Mouse (Mus musculus) neural tube, embryonic 15.5 days (tissue): Measurements from ENCODE around the gene Pcnx2. TPM values are rescaled to one million over a fixed set of nuclear protein-coding genes. Genes with fewer than 3 reads are reported as not detected.

Source experiments
- polyA plus RNA-seq: library from polyadenylated mRNA; unstranded; fragments of >200 nt; fragmentation: Nextera tagmentation; extraction: Ambion mirVana; gene quantifications from 2 replicates; pipeline ENCODE4 v1.2.1, GENCODE M21; 2015

Pcnx2 gene
- polyA plus RNA-seq, 1 experiment from 2014 or later: 4.8 TPM

Other genes with a start within 250 kb of the Pcnx2 start
- gene Map10, start 228.5 kb downstream of the Pcnx2 start, polyA plus RNA-seq: 6.5 and 6.6 TPM in 2 replicates
- gene Ntpcr, start 168.4 kb downstream of the Pcnx2 start, polyA plus RNA-seq: 33.1 and 36.9 TPM in 2 replicates
- 0.59 and 0.86 TPM in 2 replicates for gene Map3k21, start 12.1 kb upstream of the Pcnx2 start, polyA plus RNA-seq
- 23.8 and 23.9 TPM in 2 replicates for gene Kcnk1, start 96.9 kb upstream of the Pcnx2 start, polyA plus RNA-seq